Mouse (Mus musculus) midbrain, embryonic 14.5 days (tissue): Measurements from ENCODE around the gene Dhrs1. TPM values are rescaled to one million over a fixed set of nuclear protein-coding genes. Genes with fewer than 3 reads are reported as not detected.

Source experiments
- ATAC-seq: fragments of 200-750 bp; cut with Nextera tagmentation; 2 replicates; pipeline ENCODE4 v1.8.0; 2017; ENCODE audit warnings: moderate number of reproducible peaks, moderate library complexity; ENCODE audit not compliant: low FRiP score, low TSS enrichment
- DNase-seq: peaks from one replicate; pipeline ENCODE4 v3.0.0-alpha.2; 2015
- H3K27ac ChIP-seq: fragments of 300-500 bp; sonication (generic); replicated peaks from 2 replicates; pipeline ENCODE4 v1.5.1; 2014; ENCODE audit warnings: mild to moderate bottlenecking, low read depth, low read length, moderate library complexity
- H3K27me3 ChIP-seq: fragments of 300-500 bp; sonication (generic); 2 replicates; pipeline ENCODE4 v1.6.1; 2014; ENCODE audit warnings: low read length, control low read depth, mixed read lengths; ENCODE audit not compliant: control insufficient read depth, insufficient read depth
- H3K36me3 ChIP-seq: fragments of 300-500 bp; sonication (generic); 2 replicates; pipeline ENCODE4 v1.6.1; 2014; ENCODE audit warnings: low read length, control low read depth; ENCODE audit not compliant: control insufficient read depth, insufficient read depth
- H3K4me1 ChIP-seq: fragments of 300-500 bp; sonication (generic); 2 replicates; pipeline ENCODE4 v1.6.1; 2014; ENCODE audit warnings: mild to moderate bottlenecking, antibody characterized with exemption, low read length, control low read depth; ENCODE audit not compliant: control insufficient read depth, insufficient read depth
- H3K4me2 ChIP-seq: fragments of 300-500 bp; sonication (generic); 2 replicates; pipeline ENCODE4 v1.6.1; 2014; ENCODE audit warnings: mild to moderate bottlenecking, low read length, moderate library complexity
- H3K4me3 ChIP-seq: fragments of 300-500 bp; sonication (generic); replicated peaks from 2 replicates; pipeline ENCODE4 v1.5.1; 2014; ENCODE audit warnings: low read depth, low read length
- H3K9ac ChIP-seq: fragments of 300-500 bp; sonication (generic); replicated peaks from 2 replicates; pipeline ENCODE4 v1.6.1; 2014; ENCODE audit warnings: mild to moderate bottlenecking, low read length, moderate library complexity
- H3K9me3 ChIP-seq: fragments of 300-500 bp; sonication (generic); 2 replicates; pipeline ENCODE4 v1.6.1; 2016; ENCODE audit warnings: low read length, control low read depth, mixed read lengths; ENCODE audit not compliant: control insufficient read depth
- WGBS: fragments of 180-500 bp; shearing (Covaris S2); extraction: QIAGEN DNeasy Blood & Tissue Kit; methylation state at CpG from one replicate; pipeline ENCODE4 v1.1.7; 2014; 5-methylcytosine and 5-hydroxymethylcytosine counted together
- polyA plus RNA-seq: library from polyadenylated mRNA; unstranded; fragments of >200 nt; fragmentation: Nextera tagmentation; extraction: Ambion mirVana; gene quantifications from 2 replicates; pipeline ENCODE4 v1.2.1, GENCODE M21; 2014

Gene Dhrs1
- polyA plus RNA-seq, 1 experiment from 2014 or later: 65.1 TPM

DNA sequence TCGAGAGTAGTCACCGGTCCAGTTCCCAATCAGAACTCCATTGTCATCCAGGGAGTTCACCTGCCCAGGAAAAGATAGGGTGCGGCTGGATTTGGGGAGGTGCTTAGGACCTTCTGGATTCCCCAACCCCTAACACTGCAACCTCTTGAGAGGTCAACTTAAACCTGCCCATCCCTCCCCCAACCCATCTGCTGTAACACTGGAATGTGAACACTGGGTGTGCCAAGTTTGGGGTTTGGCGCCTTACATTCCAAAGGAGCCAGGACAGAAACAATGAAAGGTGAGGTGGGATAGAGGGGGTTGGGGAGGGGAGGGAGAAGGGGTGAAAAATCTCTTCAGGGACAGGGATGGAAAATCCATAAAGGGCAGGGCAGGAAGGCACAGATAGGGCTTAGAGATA lies 36.0 kb downstream of the Dhrs1 start:
- Histone ChIP-seq H3K4me2 (no peak overlapping the region), H3K9me3 (no peaks in the 10 kb centered on the region), H3K27ac (no peak overlapping the region), H3K9ac (no peak overlapping the region), H3K36me3 (no peaks in the 10 kb centered on the region), H3K4me3 (no peak overlapping the region), H3K27me3 (0 out of 2 replicates have a peak, but pooled peaks cover 8% of the 10 kb centered on the region), H3K4me1 (no peaks in the 10 kb centered on the region)
- no peak for ATAC-seq
- 88% methylated on average over 4 of the region's 4 CpGs for WGBS
- no peak for DNase-seq

DNA sequence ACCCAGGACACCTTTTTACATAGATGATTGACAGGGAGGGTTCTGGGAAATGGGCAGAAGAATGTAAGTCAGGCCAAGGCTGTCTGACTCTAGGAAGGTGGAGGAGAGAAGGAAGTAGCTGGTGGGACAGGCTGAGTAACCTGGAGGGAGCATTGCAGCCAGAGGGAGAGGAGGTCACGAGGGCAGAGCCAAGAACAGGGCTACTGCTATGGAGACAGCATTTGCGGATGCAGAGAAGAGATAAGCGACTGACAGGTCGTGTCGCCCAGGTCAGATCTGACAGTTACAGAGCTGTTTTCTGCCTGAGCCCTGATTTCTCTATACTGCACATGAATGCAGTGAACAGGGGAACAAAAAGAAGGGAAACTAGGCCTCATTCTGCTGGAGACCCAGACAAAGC lies 38.1 kb downstream of the Dhrs1 start:
- no peaks in the 10 kb centered on the region for H3K4me1 ChIP-seq
- WGBS: 84% methylated on average over 5 of the region's 5 CpGs
- H3K9ac ChIP-seq: no peak overlapping the region
- H3K27ac ChIP-seq: no peak overlapping the region
- no peak for ATAC-seq
- H3K9me3 ChIP-seq: no peaks in the 10 kb centered on the region
- no peak overlapping the region for H3K4me2 ChIP-seq
- H3K36me3 ChIP-seq: no peaks in the 10 kb centered on the region
- no peak overlapping the region for H3K4me3 ChIP-seq
- no peaks in the 10 kb centered on the region for H3K27me3 ChIP-seq
- DNase-seq: no peak

DNA sequence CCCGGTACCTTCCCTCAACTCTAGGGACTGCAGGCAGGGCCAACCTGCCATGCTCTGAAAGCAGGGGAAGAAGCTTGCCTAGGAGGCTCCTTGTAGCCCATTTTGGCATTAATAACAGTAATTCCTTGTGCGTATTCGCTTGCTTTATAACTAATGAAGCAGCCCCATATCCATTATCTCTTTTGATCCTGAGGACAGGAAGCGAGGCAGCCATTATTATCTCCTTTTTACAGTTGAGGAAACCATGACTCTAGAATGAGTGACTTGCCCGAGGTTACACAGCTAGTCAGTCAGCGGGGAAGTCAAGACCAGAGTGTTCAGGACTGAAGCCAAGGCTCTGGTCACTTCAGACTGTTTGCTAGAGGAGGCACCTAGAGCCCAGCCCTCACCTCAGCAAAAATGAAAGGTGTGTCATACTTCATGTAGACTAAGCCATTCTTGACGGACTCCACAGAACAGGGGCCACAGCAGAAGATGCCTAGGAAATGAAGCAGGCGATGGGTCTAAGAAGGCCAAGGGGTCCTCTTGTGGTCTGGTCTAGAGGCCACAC lies 39.4 kb downstream of the Dhrs1 start:
- H3K27me3 ChIP-seq: no peaks in the 10 kb centered on the region
- no peak for ATAC-seq
- no peak for DNase-seq
- no peak overlapping the region for H3K27ac ChIP-seq
- no peaks in the 10 kb centered on the region for H3K36me3 ChIP-seq
- WGBS: 91% methylated on average over 8 of the region's 8 CpGs
- no peak overlapping the region for H3K4me3 ChIP-seq
- H3K4me1 ChIP-seq: no peaks in the 10 kb centered on the region
- no peak overlapping the region for H3K9ac ChIP-seq
- no peaks in the 10 kb centered on the region for H3K9me3 ChIP-seq
- H3K4me2 ChIP-seq: no peak overlapping the region

DNA sequence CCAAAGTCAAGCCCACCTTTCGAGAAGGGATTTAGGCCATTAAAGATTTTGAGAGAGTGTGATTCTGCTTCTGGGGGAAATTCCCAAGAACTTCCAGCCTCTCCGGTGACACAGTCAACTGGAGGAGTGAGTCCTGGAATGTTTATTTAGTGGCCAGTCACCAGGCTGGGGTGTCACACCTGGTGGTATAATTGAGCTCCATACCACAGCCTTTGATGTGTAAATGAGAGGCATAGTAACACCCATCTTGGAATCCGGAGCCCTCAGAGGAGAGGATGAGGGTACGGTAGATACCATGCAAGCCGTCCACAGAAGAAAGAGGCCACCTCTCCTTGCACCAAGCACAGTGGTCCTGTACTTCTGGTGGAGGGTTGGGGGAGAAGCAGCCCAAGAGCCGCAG lies 42.7 kb downstream of the Dhrs1 start:
- Histone ChIP-seq H3K27ac (no peak overlapping the region), H3K36me3 (no peaks in the 10 kb centered on the region), H3K4me3 (no peak overlapping the region), H3K27me3 (no peaks in the 10 kb centered on the region), H3K4me2 (no peak overlapping the region), H3K9ac (no peak overlapping the region), H3K9me3 (no peaks in the 10 kb centered on the region), H3K4me1 (no peaks in the 10 kb centered on the region)
- 75% methylated on average over 6 of the region's 6 CpGs for WGBS
- DNase-seq (no peak), ATAC-seq (no peak)

DNA sequence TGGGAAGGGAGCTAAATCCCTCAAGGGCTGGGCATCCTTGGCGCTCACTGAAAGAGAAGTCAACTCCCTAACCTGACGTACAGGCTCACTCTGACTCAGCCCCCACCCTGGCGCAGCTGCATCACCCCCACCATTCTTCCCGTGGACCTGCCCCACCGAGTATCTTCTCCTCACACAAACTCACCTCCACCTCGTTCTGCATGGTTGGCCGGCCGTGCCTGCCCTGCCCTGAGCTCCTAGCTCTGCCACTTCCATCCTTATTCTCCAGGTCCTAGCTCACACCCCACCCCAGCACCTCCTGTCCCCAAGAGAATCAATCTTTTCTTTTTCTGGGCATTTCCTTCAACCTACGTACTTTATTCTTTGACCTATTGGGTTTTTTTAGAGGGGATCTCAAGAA lies 44.4 kb downstream of the Dhrs1 start:
- no peaks in the 10 kb centered on the region for H3K36me3 ChIP-seq
- H3K4me1 ChIP-seq: no peaks in the 10 kb centered on the region
- no peak overlapping the region for H3K27ac ChIP-seq
- H3K4me2 ChIP-seq: no peak overlapping the region
- WGBS: 64% methylated on average over 9 of the region's 9 CpGs
- H3K9me3 ChIP-seq: no peaks in the 10 kb centered on the region
- no peak overlapping the region for H3K9ac ChIP-seq
- no peak for ATAC-seq
- H3K27me3 ChIP-seq: no peaks in the 10 kb centered on the region
- no peak for DNase-seq
- no peak overlapping the region for H3K4me3 ChIP-seq

DNA sequence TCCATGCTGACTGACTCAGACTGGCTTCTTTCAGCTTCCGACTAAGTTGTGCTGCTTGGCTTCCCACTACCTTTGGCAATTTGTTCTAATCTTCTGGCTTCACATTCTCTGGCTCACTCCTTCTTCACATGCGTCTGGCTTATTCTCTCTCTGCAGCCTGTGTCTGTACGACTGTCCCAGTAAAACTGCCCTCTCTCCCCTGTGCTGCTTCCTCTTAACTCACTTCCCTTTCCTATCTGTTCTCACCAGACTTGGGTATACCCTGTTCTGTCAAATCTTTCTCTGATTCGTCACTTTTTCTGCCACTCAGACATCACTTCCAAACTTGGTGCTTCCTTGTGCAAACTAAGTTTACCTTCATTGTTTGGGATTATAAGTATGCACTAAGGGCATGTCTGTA lies 48.3 kb downstream of the Dhrs1 start:
- Histone ChIP-seq H3K9ac (no peak overlapping the region), H3K36me3 (no peaks in the 10 kb centered on the region), H3K27ac (no peak overlapping the region), H3K9me3 (no peaks in the 10 kb centered on the region), H3K4me3 (no peak overlapping the region), H3K27me3 (no peaks in the 10 kb centered on the region), H3K4me2 (no peak overlapping the region), H3K4me1 (no peaks in the 10 kb centered on the region)
- 87% methylated on average over 4 of the region's 4 CpGs for WGBS
- DNase-seq (no peak), ATAC-seq (no peak)

DNA sequence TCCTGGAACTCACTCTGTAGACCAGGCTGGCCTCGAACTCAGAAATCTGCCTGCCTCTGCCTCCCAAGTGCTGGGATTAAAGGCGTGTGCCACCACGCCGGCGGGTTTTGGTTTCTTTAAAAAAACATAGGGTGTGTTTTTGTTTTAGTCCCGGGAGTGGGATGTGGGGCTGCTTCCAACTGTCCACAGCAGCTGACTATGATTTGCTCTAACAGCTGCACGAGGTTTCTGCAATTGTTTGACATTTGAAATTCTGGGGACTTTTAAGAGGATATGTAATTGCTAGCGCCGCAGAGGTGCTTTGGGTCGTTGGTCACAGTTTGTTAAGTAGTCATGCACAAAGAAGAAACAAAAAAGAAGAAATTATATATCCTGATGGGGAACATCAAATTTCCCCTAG lies 56.1 kb downstream of the Dhrs1 start:
- Histone ChIP-seq H3K9me3 (no peaks in the 10 kb centered on the region), H3K4me3 (no peak overlapping the region), H3K4me1 (no peaks in the 10 kb centered on the region), H3K9ac (no peak overlapping the region), H3K36me3 (no peaks in the 10 kb centered on the region), H3K4me2 (no peak overlapping the region), H3K27me3 (no peaks in the 10 kb centered on the region), H3K27ac (no peak overlapping the region)
- no peak for ATAC-seq
- DNase-seq: no peak
- WGBS: 88% methylated on average over 10 of the region's 10 CpGs

Other genes starting within 250 kb of the Dhrs1 start
- 0.74 and 1.4 TPM in 2 replicates for gene Cpne6, start 235.2 kb downstream of the Dhrs1 start, polyA plus RNA-seq
- gene Nrl, start 220.7 kb downstream of the Dhrs1 start, polyA plus RNA-seq: 0.24 TPM in 1 of 2 replicates, not detected in the other
- gene Pck2, start 205.4 kb downstream of the Dhrs1 start, polyA plus RNA-seq: 15.8 and 16.2 TPM in 2 replicates
- 133 and 134 TPM in 2 replicates for gene Dcaf11, start 185.7 kb downstream of the Dhrs1 start, polyA plus RNA-seq
- gene A730061H03Rik, start 185.3 kb downstream of the Dhrs1 start, polyA plus RNA-seq: 1.7 and 2.1 TPM in 2 replicates
- gene Fitm1, start 170.1 kb downstream of the Dhrs1 start, polyA plus RNA-seq: not detected in 2 replicates
- gene Psme1, start 167.6 kb downstream of the Dhrs1 start, polyA plus RNA-seq: 189 and 217 TPM in 2 replicates
- gene Emc9, start 160.4 kb downstream of the Dhrs1 start, polyA plus RNA-seq: 17.3 and 32.8 TPM in 2 replicates
- 165 and 182 TPM in 2 replicates for gene Psme2, start 154.6 kb downstream of the Dhrs1 start, polyA plus RNA-seq
- 15.6 and 17.1 TPM in 2 replicates for gene Rnf31, start 154.0 kb downstream of the Dhrs1 start, polyA plus RNA-seq
- gene Irf9, start 142.1 kb downstream of the Dhrs1 start, polyA plus RNA-seq: 7.2 and 11.5 TPM in 2 replicates
- 2.6 and 8.2 TPM in 2 replicates for gene Rec8, start 127.7 kb downstream of the Dhrs1 start, polyA plus RNA-seq
- gene Ipo4, start 109.7 kb downstream of the Dhrs1 start, polyA plus RNA-seq: 107 and 111 TPM in 2 replicates
- 2.6 and 4.1 TPM in 2 replicates for gene Gm49378, start 107.8 kb downstream of the Dhrs1 start, polyA plus RNA-seq
- 44.7 and 53.8 TPM in 2 replicates for gene Tm9sf1, start 101.9 kb downstream of the Dhrs1 start, polyA plus RNA-seq
- 0.35 and 0.47 TPM in 2 replicates for gene Tssk4, start 95.5 kb downstream of the Dhrs1 start, polyA plus RNA-seq
- gene Mdp1, start 85.2 kb downstream of the Dhrs1 start, polyA plus RNA-seq: 74.8 and 78.9 TPM in 2 replicates
- gene Gmpr2, start 73.7 kb downstream of the Dhrs1 start, polyA plus RNA-seq: 41.0 and 42.3 TPM in 2 replicates
- 529 and 660 TPM in 2 replicates for gene Nedd8, start 73.6 kb downstream of the Dhrs1 start, polyA plus RNA-seq
- 23.4 and 26.9 TPM in 2 replicates for gene Tinf2, start 63.9 kb downstream of the Dhrs1 start, polyA plus RNA-seq
- gene Tgm1, start 31.8 kb downstream of the Dhrs1 start, polyA plus RNA-seq: 0.14 and 0.36 TPM in 2 replicates
- 39.4 and 48.5 TPM in 2 replicates for gene Rabggta, start 23.4 kb downstream of the Dhrs1 start, polyA plus RNA-seq
- 25.0 and 31.2 TPM in 2 replicates for gene Nop9, start within 50 bp of the Dhrs1 start, polyA plus RNA-seq
- 0.18 and 0.19 TPM in 2 replicates for gene Cideb, start 12.8 kb upstream of the Dhrs1 start, polyA plus RNA-seq
- 0.32 and 0.69 TPM in 2 replicates for gene Ltb4r2, start 15.7 kb upstream of the Dhrs1 start, polyA plus RNA-seq
- gene Ltb4r1, start 20.3 kb upstream of the Dhrs1 start, polyA plus RNA-seq: 0.77 TPM in 1 of 2 replicates, not detected in the other
- 2.4 and 3.2 TPM in 2 replicates for gene Adcy4, start 38.4 kb upstream of the Dhrs1 start, polyA plus RNA-seq
- gene Ripk3, start 43.2 kb upstream of the Dhrs1 start, polyA plus RNA-seq: 0.77 and 1.8 TPM in 2 replicates
- 6.2 and 8.7 TPM in 2 replicates for gene Nfatc4, start 77.5 kb upstream of the Dhrs1 start, polyA plus RNA-seq
- gene Nynrin, start 108.3 kb upstream of the Dhrs1 start, polyA plus RNA-seq: 6.5 and 11.2 TPM in 2 replicates
- gene Cbln3, start 138.7 kb upstream of the Dhrs1 start, polyA plus RNA-seq: 0.19 and 0.20 TPM in 2 replicates
- 6.5 and 7.1 TPM in 2 replicates for gene Khnyn, start 139.3 kb upstream of the Dhrs1 start, polyA plus RNA-seq
- gene Sdr39u1, start 154.6 kb upstream of the Dhrs1 start, polyA plus RNA-seq: 125 and 142 TPM in 2 replicates
- 0.26 TPM in 1 of 2 replicates, not detected in the other for gene Cma1, start 199.0 kb upstream of the Dhrs1 start, polyA plus RNA-seq
- not detected in 2 replicates for gene Cma2, start 205.3 kb upstream of the Dhrs1 start, polyA plus RNA-seq